Mouse (Mus musculus) CH12.LX (cell line): Measurements from ENCODE around the gene Itgad.

Experiments
- KAT2A ChIP-seq: IDR thresholded peaks from 2 replicates; pipeline ENCODE4 v1.6.1; 2012; ENCODE audit warnings: low read length, improper control_type of control experiment, inconsistent platforms; ENCODE audit not compliant: insufficient replicate concordance
- POLR2A ChIP-seq: IDR thresholded peaks from 2 replicates; pipeline ENCODE4 v1.6.1; 2011; ENCODE audit warnings: low read depth, mild to moderate bottlenecking, improper control_type of control experiment, low read length
- RCOR1 ChIP-seq: conservative IDR thresholded peaks from 2 replicates; pipeline ENCODE4 v1.6.1; 2012; ENCODE audit warnings: low read depth, mild to moderate bottlenecking, inconsistent platforms, low read length, improper control_type of control experiment
- TCF12 ChIP-seq: IDR thresholded peaks from 2 replicates; pipeline ENCODE4 v1.6.1; 2014; ENCODE audit warnings: low read depth, mild to moderate bottlenecking, inconsistent platforms, low read length, improper control_type of control experiment
- USF1 ChIP-seq: IDR thresholded peaks from 2 replicates; pipeline ENCODE4 v1.6.1; 2014; ENCODE audit warnings: low read depth, mild to moderate bottlenecking, inconsistent platforms, low read length, improper control_type of control experiment

DNA sequence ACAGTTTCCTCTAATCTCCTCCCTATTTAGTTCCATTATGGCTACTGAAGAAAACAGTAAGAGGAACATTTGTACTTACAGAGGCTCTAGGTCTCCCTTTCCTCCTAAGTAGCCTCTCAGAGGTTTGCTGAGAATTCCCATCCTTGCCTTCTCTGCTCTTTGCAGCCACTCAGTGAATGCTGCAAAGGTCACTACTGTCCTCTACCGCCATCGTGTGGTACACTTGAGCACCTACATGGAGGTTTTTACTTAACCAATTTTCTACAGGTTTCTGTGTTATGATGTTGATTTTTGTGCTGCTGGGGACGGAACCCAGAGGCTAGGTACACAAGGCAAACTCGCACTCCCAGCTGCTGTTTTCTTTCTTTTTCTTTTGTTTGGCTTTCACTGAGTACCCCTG, 54.0 kb downstream of the Itgad start:
- TF ChIP-seq KAT2A (no peak), USF1 (no peak), RCOR1 (no peak), TCF12 (0 out of 2 replicates have a peak, but pooled peaks have one; percentile 35), POLR2A (no peak)
